Mouse (Mus musculus): ENCODE measurements around the gene Ampd3. TPM values are rescaled to one million over a fixed set of nuclear protein-coding genes. Genes with fewer than 3 reads are reported as not detected.

The Ampd3 gene
- polyA plus RNA-seq, 1 experiment from 2014 or later, result 1.9 TPM

DNA sequence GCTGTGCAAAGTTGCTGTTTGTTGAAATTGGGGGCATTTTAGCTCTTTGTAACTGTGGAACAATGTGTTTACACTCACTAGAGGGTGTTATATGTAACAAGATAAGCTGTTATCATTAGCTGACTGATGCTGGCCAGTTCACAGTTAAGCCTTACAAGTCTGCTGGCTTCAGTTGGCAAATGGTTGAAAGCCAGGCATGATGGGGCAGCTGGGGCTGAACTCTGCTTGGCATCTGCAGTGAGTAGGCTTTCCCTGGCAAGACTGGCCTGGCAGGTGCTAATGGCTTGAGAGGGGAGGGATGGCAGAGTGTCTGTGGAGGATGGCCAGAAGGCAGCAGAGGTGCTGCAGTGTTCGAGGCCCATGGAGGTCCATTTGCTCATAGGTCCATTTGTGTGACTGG, 6.1 kb downstream of the Ampd3 start:
- peaks cover 34% of the 10 kb centered on the region for H3K27me3 ChIP-seq (ENCODE audit: low read depth, poor library complexity, severe bottlenecking)
- no peak for DNase-seq (ENCODE audit: low spot score)
- 56% methylated on average over 1 of the region's 1 CpGs for WGBS
- no peaks in the 10 kb centered on the region for H3K9me3 ChIP-seq (replicated peaks)
- peaks cover 27% of the 10 kb centered on the region for H3K4me1 ChIP-seq
- peak overlapping the region; percentile 30; the same call in 1 of the 2 replicates for H3K27ac ChIP-seq
- 0 out of 2 replicates have a peak overlapping the region, but pooled peaks have one; percentile 1 for H3K4me3 ChIP-seq
- H3K36me3 ChIP-seq, result no peaks in the 10 kb centered on the region

DNA sequence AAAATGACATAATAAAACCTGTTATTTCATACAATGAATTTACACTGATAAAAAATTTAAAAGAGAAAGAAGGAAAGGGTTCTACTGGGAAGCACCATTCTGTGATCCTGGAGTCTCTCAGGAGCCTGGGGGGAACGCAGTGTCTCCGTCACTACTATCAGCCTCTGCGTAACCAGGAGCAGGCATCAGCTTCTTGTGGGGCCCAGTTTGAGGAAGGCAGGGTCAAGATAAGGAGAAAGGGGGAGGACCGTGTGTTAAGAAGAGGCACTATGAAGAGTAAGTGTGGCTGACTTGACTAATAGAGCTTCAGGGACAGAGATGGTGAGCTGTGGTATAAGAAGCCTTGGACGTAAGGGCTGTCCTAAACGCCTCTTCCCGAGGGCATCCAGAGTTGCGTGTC, 6.7 kb downstream of the Ampd3 start:
- Histone ChIP-seq H3K27me3 (ENCODE audit: low read depth, poor library complexity, severe bottlenecking) (peaks cover 28% of the 10 kb centered on the region), H3K27ac (no peak overlapping the region), H3K4me1 (peaks cover 24% of the 10 kb centered on the region; the same call in 1 of the 2 replicates), H3K9me3 (replicated peaks) (no peaks in the 10 kb centered on the region), H3K36me3 (no peaks in the 10 kb centered on the region), H3K4me3 (no peak overlapping the region)
- 81% methylated on average over 8 of the region's 8 CpGs for WGBS
- no peak for DNase-seq (ENCODE audit: low spot score)

DNA sequence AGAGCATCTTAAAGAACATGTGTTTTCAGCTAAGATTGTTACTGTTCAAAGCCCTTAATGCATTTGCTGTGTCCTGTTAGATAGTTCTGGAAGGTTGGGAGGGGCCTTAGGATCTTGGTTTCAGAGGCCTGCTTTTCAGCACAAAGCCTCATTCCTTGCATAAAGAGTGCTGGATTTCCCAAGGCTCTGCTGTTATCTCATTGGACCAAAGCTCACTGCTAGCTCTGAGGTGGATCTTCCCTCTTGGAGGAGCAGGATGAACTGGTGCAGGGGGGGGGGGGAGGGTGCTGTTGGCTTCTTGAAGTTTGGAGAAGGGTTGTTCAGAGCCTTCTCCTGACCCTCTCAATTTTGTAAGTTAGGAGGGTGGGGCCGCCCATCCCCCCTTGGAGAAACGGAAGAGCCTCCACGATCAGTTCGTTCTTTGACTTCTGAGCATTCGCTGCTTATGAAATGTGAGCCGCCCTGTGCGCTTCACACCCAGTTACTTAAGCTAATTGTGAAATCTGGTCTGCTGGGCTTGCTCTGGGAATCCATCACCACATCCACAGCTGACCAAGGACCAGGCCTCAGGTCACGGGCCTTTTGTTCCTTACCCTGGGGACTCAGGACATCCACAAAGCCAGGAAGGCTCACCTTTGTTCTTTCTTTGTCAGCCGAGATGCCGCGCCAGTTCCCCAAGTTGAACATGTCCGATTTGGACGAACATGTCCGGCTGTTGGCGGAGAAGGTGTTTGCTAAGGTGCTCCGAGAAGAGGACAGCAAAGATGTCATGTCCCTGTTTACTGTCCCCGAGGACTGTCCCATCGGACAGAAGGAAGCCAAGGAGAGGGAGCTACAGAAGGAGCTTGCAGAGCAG, 9.4 kb downstream of the Ampd3 start:
- H3K36me3 ChIP-seq, result no peaks in the 10 kb centered on the region
- peaks cover 27% of the 10 kb centered on the region for H3K4me1 ChIP-seq
- H3K4me3 ChIP-seq, result no peak overlapping the region
- no peak overlapping the region for H3K27ac ChIP-seq
- H3K27me3 ChIP-seq (ENCODE audit: low read depth, poor library complexity, severe bottlenecking), result peaks cover 18% of the 10 kb centered on the region; the same call in 1 of the 2 replicates
- WGBS, result 89% methylated on average over 18 of the region's 18 CpGs
- no peak for DNase-seq (ENCODE audit: low spot score)
- no peaks in the 10 kb centered on the region for H3K9me3 ChIP-seq (replicated peaks)

DNA sequence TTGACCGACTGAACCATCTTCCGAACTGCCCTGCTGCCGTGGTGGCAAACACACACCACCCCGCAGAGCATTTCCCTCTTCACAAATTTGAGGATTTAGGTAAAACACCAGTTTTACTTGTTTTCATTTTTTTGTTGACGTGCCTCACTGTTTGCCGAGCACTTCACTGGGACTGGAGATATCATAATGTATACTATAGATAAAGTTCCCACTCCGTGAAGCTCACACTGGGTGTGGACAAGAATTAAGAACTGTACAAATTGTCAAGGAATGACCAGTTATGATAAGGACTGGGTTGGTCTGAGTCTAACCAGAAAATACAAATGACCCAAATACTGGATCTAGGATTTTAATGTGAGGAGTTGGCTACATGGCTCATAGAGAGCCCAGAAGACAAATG, 10.9 kb downstream of the Ampd3 start:
- Histone ChIP-seq H3K27me3 (ENCODE audit: low read depth, poor library complexity, severe bottlenecking) (0 out of 2 replicates have a peak, but pooled peaks cover 3% of the 10 kb centered on the region), H3K27ac (no peak overlapping the region), H3K9me3 (replicated peaks) (no peaks in the 10 kb centered on the region), H3K4me3 (no peak overlapping the region), H3K4me1 (peaks cover 24% of the 10 kb centered on the region), H3K36me3 (no peaks in the 10 kb centered on the region)
- no peak for DNase-seq (ENCODE audit: low spot score)
- WGBS, result 92% methylated on average over 7 of the region's 7 CpGs

DNA sequence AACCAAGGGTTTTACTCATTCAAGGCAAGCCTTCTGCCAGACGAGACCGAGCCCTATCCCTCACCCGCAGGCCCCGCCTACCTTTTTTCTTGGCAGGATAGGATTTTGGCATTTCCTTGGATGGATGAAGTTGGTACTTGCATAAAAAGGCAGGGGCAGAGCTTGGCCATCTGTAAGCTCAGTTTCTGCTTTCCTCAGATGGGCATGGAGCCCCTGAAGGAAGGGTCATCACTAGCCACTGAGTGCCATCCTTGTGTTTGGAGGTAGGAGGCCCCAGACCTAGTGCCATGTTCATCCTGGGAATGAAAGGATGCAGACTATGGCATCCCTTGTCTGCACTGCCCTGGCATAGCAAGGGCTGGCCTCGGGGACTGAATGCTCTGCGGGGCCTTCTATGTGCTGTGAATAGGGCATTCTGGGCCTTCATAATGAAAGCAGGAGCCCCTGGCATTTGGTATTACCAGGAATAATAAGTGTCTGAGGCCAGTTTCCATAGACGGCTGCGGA, 11.7 kb downstream of the Ampd3 start:
- 90% methylated on average over 8 of the region's 8 CpGs for WGBS
- Histone ChIP-seq H3K4me3 (no peak overlapping the region), H3K9me3 (replicated peaks) (no peaks in the 10 kb centered on the region), H3K27me3 (ENCODE audit: low read depth, poor library complexity, severe bottlenecking) (no peaks in the 10 kb centered on the region), H3K36me3 (no peaks in the 10 kb centered on the region), H3K4me1 (peaks cover 20% of the 10 kb centered on the region), H3K27ac (no peak overlapping the region)
- no peak for DNase-seq (ENCODE audit: low spot score)

DNA sequence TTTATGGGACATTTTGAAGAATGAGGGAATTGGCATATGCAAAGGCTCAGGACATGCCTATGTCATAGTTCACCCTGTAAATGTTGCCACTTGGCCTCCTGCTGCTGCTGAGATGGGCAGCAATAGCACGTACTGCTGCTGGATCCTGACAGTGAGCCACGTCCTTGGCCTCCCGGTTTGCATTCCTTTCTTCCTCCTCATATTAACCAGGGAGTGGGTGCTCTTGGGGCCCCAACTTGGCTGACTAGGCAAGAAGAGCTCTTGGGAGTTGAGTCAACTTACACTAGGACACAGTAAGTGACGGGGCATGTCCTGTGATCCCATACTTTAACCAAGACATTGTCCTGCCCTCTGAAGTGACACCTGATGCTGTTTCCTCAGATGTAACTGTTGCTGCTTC, 12.5 kb downstream of the Ampd3 start:
- H3K9me3 ChIP-seq (replicated peaks), result no peaks in the 10 kb centered on the region
- H3K4me3 ChIP-seq, result no peak overlapping the region
- no peaks in the 10 kb centered on the region for H3K36me3 ChIP-seq
- 93% methylated on average over 4 of the region's 4 CpGs for WGBS
- DNase-seq (ENCODE audit: low spot score), result no peak
- H3K4me1 ChIP-seq, result peaks cover 29% of the 10 kb centered on the region
- no peak overlapping the region for H3K27ac ChIP-seq
- no peaks in the 10 kb centered on the region for H3K27me3 ChIP-seq (ENCODE audit: low read depth, poor library complexity, severe bottlenecking)

DNA sequence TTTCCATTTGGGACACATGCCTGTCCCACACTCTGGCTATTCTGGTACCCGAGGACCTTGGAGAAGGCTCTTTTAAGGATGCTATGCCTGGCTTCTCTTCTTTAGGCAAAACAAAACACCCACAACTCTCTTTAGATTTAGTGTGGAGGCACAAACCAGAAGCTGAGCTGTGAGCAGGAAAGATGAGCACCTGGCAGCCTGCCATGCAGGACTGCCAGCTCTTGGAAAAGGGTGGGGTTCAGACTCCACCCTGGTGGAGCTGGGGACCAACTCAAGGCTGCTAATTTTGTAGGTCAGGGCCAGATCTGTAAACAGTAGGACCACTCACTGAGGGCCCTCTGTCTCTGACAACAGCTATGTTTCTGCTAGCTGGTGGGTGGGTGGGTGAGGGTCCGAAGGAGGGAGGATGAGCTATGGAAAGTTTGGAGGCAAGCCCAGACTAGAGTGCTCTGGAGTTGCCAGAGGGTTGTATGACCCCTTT, 13.3 kb downstream of the Ampd3 start:
- no peak overlapping the region for H3K27ac ChIP-seq
- 89% methylated on average over 2 of the region's 2 CpGs for WGBS

DNA sequence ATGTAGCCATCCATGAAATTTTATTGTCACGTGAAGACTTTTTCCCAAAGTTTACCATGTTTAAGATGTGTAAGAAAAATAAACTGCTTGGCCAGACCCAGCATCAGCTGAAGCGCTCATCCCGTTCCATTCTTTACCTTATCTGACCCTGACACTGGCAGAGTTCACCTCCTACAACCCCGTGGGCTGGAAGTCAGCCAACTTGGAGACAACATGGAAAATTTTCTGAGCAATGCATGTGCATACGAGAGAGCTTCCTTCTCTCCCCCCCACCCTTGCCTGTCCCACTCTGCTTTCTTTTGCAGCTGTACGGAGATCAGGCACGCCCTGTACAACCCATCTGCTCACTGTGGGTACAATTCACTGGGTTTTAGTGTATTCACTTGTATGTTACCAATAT, 14.1 kb downstream of the Ampd3 start:
- H3K9me3 ChIP-seq (replicated peaks), result no peaks in the 10 kb centered on the region
- H3K36me3 ChIP-seq, result no peaks in the 10 kb centered on the region
- peaks cover 33% of the 10 kb centered on the region for H3K4me1 ChIP-seq
- H3K27ac ChIP-seq, result no peak overlapping the region
- WGBS, result 83% methylated on average over 7 of the region's 7 CpGs
- DNase-seq (ENCODE audit: low spot score), result no peak
- no peak overlapping the region for H3K4me3 ChIP-seq
- H3K27me3 ChIP-seq (ENCODE audit: low read depth, poor library complexity, severe bottlenecking), result no peaks in the 10 kb centered on the region

More for the DNA sequence above, 13.3 kb downstream of the Ampd3 start:
- peaks cover 36% of the 10 kb centered on the region for H3K4me1 ChIP-seq
- H3K27me3 ChIP-seq (ENCODE audit: low read depth, poor library complexity, severe bottlenecking), result no peaks in the 10 kb centered on the region
- H3K36me3 ChIP-seq, result no peaks in the 10 kb centered on the region
- H3K4me3 ChIP-seq, result no peak overlapping the region
- no peak for DNase-seq (ENCODE audit: low spot score)
- no peaks in the 10 kb centered on the region for H3K9me3 ChIP-seq (replicated peaks)

DNA sequence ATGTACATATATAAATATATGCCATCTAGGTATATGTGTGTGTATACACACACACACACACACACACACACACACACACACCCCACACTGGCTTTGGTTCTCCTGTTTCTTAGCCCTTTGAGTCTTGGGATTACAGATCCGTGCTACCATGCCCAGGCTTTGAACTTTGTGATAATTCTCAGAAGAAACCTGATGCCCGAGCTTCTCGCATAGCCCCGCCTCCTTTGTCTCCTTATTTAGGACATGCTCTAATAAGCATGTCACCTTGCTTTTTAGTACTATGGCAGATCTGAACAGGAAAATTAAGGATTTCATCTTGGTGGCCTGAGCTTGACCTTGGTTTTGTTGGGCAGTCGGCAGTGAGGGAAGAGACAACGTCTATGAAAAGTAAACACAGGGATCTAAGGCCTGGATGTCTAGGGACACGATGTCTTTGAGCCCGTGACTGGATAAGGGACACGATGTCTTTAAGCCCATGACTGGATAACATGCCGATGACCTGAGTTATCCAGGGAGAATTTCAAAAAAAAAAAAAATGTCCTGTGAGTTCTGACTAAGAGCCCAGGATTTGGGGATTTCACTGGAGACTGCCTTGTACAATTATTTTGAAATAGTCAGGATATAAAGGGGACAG, 15.0 kb downstream of the Ampd3 start:
- DNase-seq (ENCODE audit: low spot score), result no peak
- H3K27me3 ChIP-seq (ENCODE audit: low read depth, poor library complexity, severe bottlenecking), result no peaks in the 10 kb centered on the region
- 59% methylated on average over 10 of the region's 10 CpGs for WGBS
- no peaks in the 10 kb centered on the region for H3K9me3 ChIP-seq (replicated peaks)
- H3K4me1 ChIP-seq, result peaks cover 28% of the 10 kb centered on the region
- no peaks in the 10 kb centered on the region for H3K36me3 ChIP-seq
- H3K27ac ChIP-seq, result no peak overlapping the region
- no peak overlapping the region for H3K4me3 ChIP-seq

DNA sequence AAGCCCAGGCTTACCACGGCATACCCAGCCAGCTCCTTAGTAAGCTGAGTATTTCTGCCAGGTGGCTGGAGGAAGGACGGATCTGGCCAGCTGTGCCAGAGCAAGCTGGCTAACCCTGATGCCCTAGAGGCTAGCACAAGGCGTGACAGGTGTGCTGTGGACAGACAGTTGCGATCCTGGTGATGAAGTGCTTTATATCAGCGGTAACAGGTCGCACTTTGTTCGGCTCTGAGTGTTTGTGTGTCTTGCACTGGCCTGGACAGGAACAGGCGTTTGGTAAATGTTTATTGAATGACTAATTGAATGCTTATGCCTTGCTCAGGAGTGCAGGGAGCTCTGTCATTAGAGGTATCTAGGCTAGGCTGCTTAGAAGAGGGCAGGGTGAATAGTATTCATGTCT, 17.0 kb downstream of the Ampd3 start:
- Histone ChIP-seq H3K36me3 (no peaks in the 10 kb centered on the region), H3K27ac (no peak overlapping the region), H3K9me3 (replicated peaks) (no peaks in the 10 kb centered on the region), H3K27me3 (ENCODE audit: low read depth, poor library complexity, severe bottlenecking) (no peaks in the 10 kb centered on the region), H3K4me1 (peaks cover 28% of the 10 kb centered on the region), H3K4me3 (no peak overlapping the region)
- 59% methylated on average over 8 of the region's 8 CpGs for WGBS
- DNase-seq (ENCODE audit: low spot score), result no peak

DNA sequence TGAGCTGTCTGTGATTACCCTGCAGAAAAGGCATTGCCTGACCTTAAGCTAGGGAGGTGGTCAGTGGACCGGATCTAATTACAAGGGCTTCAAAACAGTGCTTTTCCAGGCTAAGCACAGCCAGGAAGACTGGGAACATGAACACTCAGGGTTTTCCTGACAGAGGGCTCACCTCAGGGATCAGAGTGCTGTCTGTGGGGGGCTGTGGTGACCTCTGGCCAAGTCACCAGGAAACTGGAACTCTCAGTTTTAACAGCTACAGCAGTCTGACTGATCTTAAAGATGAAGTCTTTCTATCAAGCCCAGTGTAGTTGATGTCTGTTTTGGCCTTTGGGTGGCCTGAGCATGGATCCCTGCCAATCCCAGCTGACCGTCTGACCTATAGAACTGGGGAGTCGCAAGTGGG, 17.7 kb downstream of the Ampd3 start:
- 60% methylated on average over 3 of the region's 3 CpGs for WGBS
- H3K4me1 ChIP-seq, result peaks cover 28% of the 10 kb centered on the region
- H3K27me3 ChIP-seq (ENCODE audit: low read depth, poor library complexity, severe bottlenecking), result no peaks in the 10 kb centered on the region
- no peak overlapping the region for H3K27ac ChIP-seq
- H3K36me3 ChIP-seq, result no peaks in the 10 kb centered on the region
- H3K9me3 ChIP-seq (replicated peaks), result no peaks in the 10 kb centered on the region
- DNase-seq (ENCODE audit: low spot score), result no peak
- no peak overlapping the region for H3K4me3 ChIP-seq

DNA sequence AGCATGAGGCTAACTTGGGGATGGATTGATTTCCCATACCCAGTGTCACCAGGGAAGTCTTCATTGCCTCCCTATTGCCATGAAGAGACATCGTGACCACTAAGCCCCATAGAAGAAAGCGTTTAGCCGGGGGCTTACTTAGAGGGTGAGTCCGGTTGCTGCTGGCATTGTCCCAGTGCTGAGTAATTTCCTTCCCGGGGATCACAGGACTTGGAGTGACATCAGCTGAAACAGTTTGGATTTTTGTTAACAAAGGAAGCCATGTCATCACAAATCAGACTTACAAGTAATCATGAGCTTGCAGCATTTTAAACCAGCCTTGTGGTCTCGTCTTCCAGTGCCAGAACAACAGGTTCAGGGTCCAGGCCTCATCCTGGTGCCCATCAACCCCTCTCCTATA, 19.3 kb downstream of the Ampd3 start:
- no peak overlapping the region for H3K27ac ChIP-seq
- peaks cover 24% of the 10 kb centered on the region for H3K4me1 ChIP-seq
- no peak overlapping the region for H3K4me3 ChIP-seq
- DNase-seq (ENCODE audit: low spot score), result no peak
- H3K9me3 ChIP-seq (replicated peaks), result no peaks in the 10 kb centered on the region
- H3K36me3 ChIP-seq, result no peaks in the 10 kb centered on the region
- 83% methylated on average over 6 of the region's 6 CpGs for WGBS
- H3K27me3 ChIP-seq (ENCODE audit: low read depth, poor library complexity, severe bottlenecking), result no peaks in the 10 kb centered on the region

DNA sequence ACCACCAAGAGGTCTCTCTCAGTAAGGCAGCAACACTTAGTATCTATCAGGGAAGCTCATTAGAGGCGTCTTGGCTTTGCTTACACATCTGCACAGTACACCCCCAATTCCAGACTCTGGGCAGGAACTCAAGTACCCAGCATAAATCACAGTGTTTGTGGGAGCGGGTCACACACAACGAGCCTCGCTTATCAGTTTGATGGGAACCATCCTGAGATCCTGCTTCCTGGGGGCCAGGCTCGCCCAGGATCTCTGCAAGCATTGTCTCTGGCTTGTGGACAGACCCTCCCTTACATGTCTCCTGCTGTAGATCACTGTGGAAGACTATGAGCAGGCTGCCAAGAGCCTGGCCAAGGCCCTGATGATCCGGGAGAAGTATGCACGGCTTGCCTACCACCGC, 22.9 kb downstream of the Ampd3 start:
- peaks cover 4% of the 10 kb centered on the region for H3K4me1 ChIP-seq
- no peak overlapping the region for H3K27ac ChIP-seq
- H3K9me3 ChIP-seq (replicated peaks), result no peaks in the 10 kb centered on the region
- WGBS, result 70% methylated on average over 8 of the region's 8 CpGs
- H3K27me3 ChIP-seq (ENCODE audit: low read depth, poor library complexity, severe bottlenecking), result no peaks in the 10 kb centered on the region
- no peaks in the 10 kb centered on the region for H3K36me3 ChIP-seq
- no peak for DNase-seq (ENCODE audit: low spot score)
- no peak overlapping the region for H3K4me3 ChIP-seq

All from limb, embryonic 10.5 days (tissue).